Mouse (Mus musculus) forebrain, embryonic 14.5 days (tissue): ENCODE data around the gene Fnip1. TPM values are rescaled to one million over a fixed set of nuclear protein-coding genes. Genes with fewer than 3 reads are reported as not detected.

Experiments
- ATAC-seq: fragments of 200-750 bp; cut with Nextera tagmentation; 2 replicates; pipeline ENCODE4 v1.8.0; 2017; ENCODE audit warnings: mild to moderate bottlenecking, moderate library complexity
- DNase-seq: peaks from one replicate; pipeline ENCODE4 v3.0.0-alpha.2; 2015; ENCODE audit warnings: low spot score
- H3K27ac ChIP-seq: fragments of 300-500 bp; sonication (generic); 2 replicates; pipeline ENCODE4 v1.5.1; 2014; ENCODE audit warnings: low read depth, mild to moderate bottlenecking, control low read depth, low read length, moderate library complexity
- H3K27me3 ChIP-seq: fragments of 300-500 bp; sonication (generic); replicated peaks from 2 replicates; pipeline ENCODE4 v1.6.1; 2014; ENCODE audit warnings: low read length, control low read depth, mixed read lengths; ENCODE audit not compliant: control insufficient read depth, insufficient read depth
- H3K36me3 ChIP-seq: fragments of 300-500 bp; sonication (generic); 2 replicates; pipeline ENCODE4 v1.6.1; 2014; ENCODE audit warnings: low read length, control low read depth; ENCODE audit not compliant: control insufficient read depth, insufficient read depth
- H3K4me1 ChIP-seq: fragments of 300-500 bp; sonication (generic); 2 replicates; pipeline ENCODE4 v1.6.1; 2014; ENCODE audit warnings: antibody characterized with exemption, low read length, control low read depth; ENCODE audit not compliant: control insufficient read depth, insufficient read depth
- H3K4me2 ChIP-seq: fragments of 300-500 bp; sonication (generic); 2 replicates; pipeline ENCODE4 v1.6.1; 2014; ENCODE audit warnings: mild to moderate bottlenecking, control low read depth, low read length
- H3K4me3 ChIP-seq: fragments of 300-500 bp; sonication (generic); 2 replicates; pipeline ENCODE4 v1.5.1; 2014; ENCODE audit warnings: low read depth, low read length, control low read depth
- H3K9ac ChIP-seq: fragments of 300-500 bp; sonication (generic); 2 replicates; pipeline ENCODE4 v1.6.1; 2014; ENCODE audit warnings: mild to moderate bottlenecking, low read length, control low read depth, moderate library complexity
- H3K9me3 ChIP-seq: fragments of 300-500 bp; sonication (generic); replicated peaks from 2 replicates; pipeline ENCODE4 v1.6.1; 2016; ENCODE audit warnings: low read length, control low read depth, mixed read lengths; ENCODE audit not compliant: control insufficient read depth
- WGBS: fragments of 180-500 bp; shearing (Covaris S2); extraction: QIAGEN DNeasy Blood & Tissue Kit; methylation state at CpG from one replicate; pipeline ENCODE4 v1.1.7; 2014; 5-methylcytosine and 5-hydroxymethylcytosine counted together
- polyA plus RNA-seq: library from polyadenylated mRNA; unstranded; fragments of >200 nt; fragmentation: Nextera tagmentation; extraction: Ambion mirVana; gene quantifications from 2 replicates; pipeline ENCODE4 v1.2.1, GENCODE M21; 2014

Gene Fnip1
- polyA plus RNA-seq, 1 experiment from 2014 or later = 13.0 TPM

DNA sequence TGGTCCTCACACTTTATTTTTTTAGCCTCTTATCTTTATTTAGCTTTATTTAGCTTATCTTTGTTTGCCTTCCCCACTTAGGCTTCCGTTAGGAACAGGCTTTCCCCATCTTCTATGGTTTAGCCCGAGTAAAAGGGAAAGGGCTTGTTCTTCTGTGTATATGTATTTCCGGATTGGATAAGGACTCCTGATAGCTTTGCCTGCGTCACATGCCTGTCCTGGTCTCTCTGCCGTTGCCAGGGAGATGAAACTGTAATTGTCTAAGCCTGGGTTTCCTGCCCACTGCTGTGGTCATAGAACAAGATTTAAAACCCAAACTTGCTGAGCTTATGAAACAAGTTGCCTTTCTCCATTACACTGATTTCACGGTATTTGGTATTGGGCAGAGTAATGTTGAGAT lies 25.0 kb upstream of the Fnip1 start:
- no peaks in the 10 kb centered on the region for H3K4me1 ChIP-seq
- no peak overlapping the region for H3K9ac ChIP-seq
- H3K27ac ChIP-seq = no peak overlapping the region
- ATAC-seq (no peak; the same call in 1 of the 2 replicates), DNase-seq (peak; percentile 29)
- H3K27me3 ChIP-seq = no peaks in the 10 kb centered on the region
- no peak overlapping the region for H3K4me2 ChIP-seq
- H3K9me3 ChIP-seq = no peaks in the 10 kb centered on the region
- H3K36me3 ChIP-seq = no peaks in the 10 kb centered on the region
- WGBS = 51% methylated on average over 6 of the region's 6 CpGs
- no peak overlapping the region for H3K4me3 ChIP-seq

DNA sequence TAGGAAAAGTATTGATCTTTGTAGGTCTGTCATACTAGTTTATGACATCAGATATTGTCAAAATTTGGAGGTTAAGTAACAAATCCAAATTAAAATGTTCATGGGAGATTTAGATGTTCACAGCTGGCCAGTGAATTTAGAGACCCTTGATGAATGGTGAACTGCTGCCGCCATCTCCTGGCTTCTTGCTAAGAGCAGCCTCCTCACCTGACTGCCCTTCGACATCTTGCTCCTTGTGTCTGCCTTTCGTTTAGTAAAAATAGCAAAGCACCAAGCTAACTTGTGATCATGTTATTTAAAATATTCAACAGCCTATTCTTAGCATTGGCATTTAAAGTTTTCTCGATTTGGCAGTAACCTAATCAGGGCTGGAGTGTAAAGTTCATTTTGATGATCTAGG lies 15.0 kb upstream of the Fnip1 start:
- DNase-seq (no peak), ATAC-seq (no peak)
- Histone ChIP-seq H3K4me3 (no peak overlapping the region), H3K9me3 (no peaks in the 10 kb centered on the region), H3K36me3 (no peaks in the 10 kb centered on the region), H3K4me2 (no peak overlapping the region), H3K27me3 (no peaks in the 10 kb centered on the region), H3K9ac (no peak overlapping the region), H3K27ac (no peak overlapping the region), H3K4me1 (no peaks in the 10 kb centered on the region)
- WGBS = 85% methylated on average over 4 of the region's 4 CpGs

DNA sequence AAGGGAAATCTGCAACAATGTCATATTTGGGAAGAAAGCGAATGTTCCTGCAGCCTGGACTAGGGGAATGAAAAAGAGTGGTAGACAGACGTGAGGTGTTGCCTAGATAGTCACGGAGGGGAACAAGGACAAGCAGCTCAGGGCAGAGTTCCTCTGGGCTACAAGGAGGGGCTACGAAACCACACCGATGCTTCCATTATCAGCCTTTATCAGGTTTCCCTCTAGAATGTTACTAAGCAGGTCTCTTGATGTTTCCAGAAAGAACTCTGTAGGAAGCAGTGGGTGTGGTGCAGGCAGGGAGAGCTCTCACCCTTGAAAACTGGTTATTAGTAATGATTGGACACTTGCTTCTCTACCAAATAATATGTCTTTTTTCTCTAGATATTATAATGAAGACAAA lies 11.7 kb upstream of the Fnip1 start:
- WGBS = 82% methylated on average over 5 of the region's 5 CpGs

DNA sequence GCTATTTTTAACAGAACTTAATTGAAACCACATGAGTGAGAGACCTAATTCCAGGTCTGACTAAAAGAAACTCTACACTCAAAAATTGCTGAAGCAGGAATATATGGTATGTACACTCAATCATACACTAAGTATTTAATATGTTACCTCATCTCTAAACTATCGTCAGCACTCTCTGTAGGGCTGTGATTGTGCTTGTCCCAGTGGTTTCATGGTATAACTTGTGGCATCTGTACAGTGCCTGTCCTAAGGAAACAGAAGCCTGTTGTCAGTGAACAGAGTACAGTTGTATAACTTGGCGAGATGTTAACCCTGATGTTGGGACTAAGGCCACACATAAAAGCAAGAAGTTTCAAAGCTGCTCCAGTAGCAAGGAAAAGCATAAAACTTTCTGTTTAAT lies 10.9 kb upstream of the Fnip1 start:
- Histone ChIP-seq H3K4me3 (no peak overlapping the region), H3K4me1 (no peaks in the 10 kb centered on the region), H3K36me3 (no peaks in the 10 kb centered on the region), H3K27me3 (no peaks in the 10 kb centered on the region), H3K27ac (no peak overlapping the region), H3K9me3 (no peaks in the 10 kb centered on the region), H3K4me2 (no peak overlapping the region), H3K9ac (no peak overlapping the region)
- ATAC-seq = no peak
- no peak for DNase-seq
- WGBS = 71% methylated on average over 2 of the region's 2 CpGs

More for the DNA sequence above, 11.7 kb upstream of the Fnip1 start:
- H3K27ac ChIP-seq = no peak overlapping the region
- no peak overlapping the region for H3K4me2 ChIP-seq
- DNase-seq (no peak), ATAC-seq (no peak)
- H3K36me3 ChIP-seq = no peaks in the 10 kb centered on the region
- H3K4me1 ChIP-seq = no peaks in the 10 kb centered on the region
- no peaks in the 10 kb centered on the region for H3K27me3 ChIP-seq
- H3K9me3 ChIP-seq = no peaks in the 10 kb centered on the region
- H3K4me3 ChIP-seq = no peak overlapping the region
- H3K9ac ChIP-seq = no peak overlapping the region

DNA sequence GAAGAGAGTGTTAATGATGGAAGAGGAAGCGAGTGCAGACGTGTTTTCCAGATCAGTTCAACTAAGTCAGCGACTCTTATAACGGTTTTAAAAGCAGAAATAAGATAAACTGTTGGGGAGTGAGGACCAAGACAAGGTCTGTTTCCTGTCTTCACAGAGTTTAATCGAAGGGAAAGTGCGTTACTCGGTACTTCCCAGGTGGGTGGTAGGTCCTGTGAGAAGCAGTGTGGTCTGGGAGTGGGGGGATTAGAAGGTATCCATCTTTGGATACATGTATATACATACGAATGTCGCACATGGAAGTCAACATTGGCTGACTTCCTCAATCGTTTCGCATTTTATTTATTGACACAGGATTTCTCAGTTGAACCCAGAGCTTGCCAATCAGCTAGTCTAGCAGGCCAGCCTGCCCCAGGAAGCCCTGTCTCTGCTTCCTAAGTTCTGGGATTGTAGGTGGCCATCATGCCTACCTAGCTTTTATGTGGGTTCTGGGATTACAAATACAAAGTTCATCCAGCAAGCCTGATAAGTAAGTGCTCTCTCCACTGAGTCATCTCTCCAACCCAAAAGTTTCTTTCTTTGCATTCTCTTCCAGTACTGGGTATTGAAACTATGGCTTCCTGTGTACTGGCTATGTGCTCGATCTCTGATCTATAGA lies 10.2 kb upstream of the Fnip1 start:
- no peak overlapping the region for H3K9ac ChIP-seq
- no peak overlapping the region for H3K4me2 ChIP-seq
- no peak for ATAC-seq
- no peaks in the 10 kb centered on the region for H3K9me3 ChIP-seq
- H3K4me1 ChIP-seq = no peaks in the 10 kb centered on the region
- H3K4me3 ChIP-seq = no peak overlapping the region
- no peak for DNase-seq
- WGBS = 88% methylated on average over 12 of the region's 12 CpGs
- no peaks in the 10 kb centered on the region for H3K36me3 ChIP-seq
- H3K27me3 ChIP-seq = no peaks in the 10 kb centered on the region
- H3K27ac ChIP-seq = no peak overlapping the region

DNA sequence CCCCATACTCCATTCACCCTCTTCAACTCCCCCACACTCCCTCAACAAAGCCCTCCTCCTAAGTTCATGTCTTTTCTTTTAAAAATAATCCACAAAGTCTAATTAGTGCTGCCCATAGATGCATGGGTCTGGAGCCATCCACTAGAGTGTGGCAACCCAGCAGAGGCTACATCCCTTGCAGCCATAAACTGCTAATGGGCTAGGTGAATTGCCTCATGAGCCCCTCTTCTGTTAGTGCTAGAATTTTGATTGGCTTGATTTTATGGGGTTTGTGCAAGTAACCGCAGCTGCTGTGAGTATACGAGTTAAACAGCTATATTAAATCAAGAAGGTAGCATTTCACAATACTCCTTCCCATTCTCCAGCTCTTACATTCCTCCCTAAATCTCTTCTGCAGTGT lies 8.8 kb upstream of the Fnip1 start:
- no peaks in the 10 kb centered on the region for H3K9me3 ChIP-seq
- H3K4me3 ChIP-seq = no peak overlapping the region
- no peak overlapping the region for H3K27ac ChIP-seq
- ATAC-seq (no peak), DNase-seq (no peak)
- H3K27me3 ChIP-seq = no peaks in the 10 kb centered on the region
- no peak overlapping the region for H3K9ac ChIP-seq
- 89% methylated on average over 2 of the region's 2 CpGs for WGBS
- no peaks in the 10 kb centered on the region for H3K36me3 ChIP-seq
- no peaks in the 10 kb centered on the region for H3K4me1 ChIP-seq
- H3K4me2 ChIP-seq = no peak overlapping the region

DNA sequence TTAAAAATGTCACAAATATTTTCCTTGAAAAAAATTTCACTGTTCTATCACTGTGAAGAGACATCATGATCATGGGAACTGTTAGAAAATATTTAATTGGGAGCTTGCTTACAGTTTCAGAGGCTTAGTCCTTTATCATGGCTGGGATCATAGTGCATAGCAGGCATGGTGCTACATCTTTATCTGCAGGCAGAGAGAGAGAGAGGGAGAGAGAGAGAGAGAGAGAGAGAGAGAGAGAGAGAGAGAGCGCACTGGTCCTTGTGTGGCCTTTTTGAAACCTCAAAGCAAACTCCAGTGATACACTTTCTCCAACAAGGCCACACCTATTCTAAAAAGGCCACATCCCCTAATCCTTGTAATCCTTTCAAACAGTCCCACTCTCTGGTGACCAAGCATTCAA lies 2.2 kb upstream of the Fnip1 start:
- H3K36me3 ChIP-seq = no peaks in the 10 kb centered on the region
- peaks cover 16% of the 10 kb centered on the region for H3K4me1 ChIP-seq
- no peak for ATAC-seq
- DNase-seq = no peak
- H3K4me3 ChIP-seq = no peak overlapping the region
- WGBS = 100% methylated on average over 1 of the region's 1 CpGs
- H3K9ac ChIP-seq = no peak overlapping the region
- H3K4me2 ChIP-seq = no peak overlapping the region
- no peak overlapping the region for H3K27ac ChIP-seq
- H3K9me3 ChIP-seq = no peaks in the 10 kb centered on the region
- H3K27me3 ChIP-seq = no peaks in the 10 kb centered on the region

DNA sequence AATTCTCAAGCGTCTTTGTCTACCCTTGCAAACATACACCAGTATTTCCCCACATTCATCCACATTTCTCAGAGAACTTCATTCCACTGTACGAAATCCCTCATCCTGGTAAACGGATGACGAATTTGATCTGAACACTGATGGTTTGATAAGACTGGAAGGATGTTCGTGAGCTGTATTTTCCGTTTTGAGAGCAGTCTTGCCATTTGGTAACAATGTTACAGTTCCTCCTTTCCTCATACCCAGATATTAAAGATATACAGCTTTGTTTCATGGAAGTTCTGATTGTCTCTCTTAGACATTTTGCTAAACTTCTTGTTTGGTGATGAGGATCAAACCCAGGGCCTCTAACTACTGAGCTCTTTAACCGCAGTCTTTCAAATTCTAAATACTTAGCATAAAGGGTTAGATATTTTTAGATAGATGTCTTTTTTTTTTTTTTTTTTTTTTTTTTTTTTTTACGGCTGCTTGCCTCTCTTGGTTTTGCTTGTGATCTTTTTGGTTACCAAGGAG lies 633 bp upstream of the Fnip1 start:
- Histone ChIP-seq H3K27me3 (no peaks in the 10 kb centered on the region), H3K4me2 (peak overlapping the region; percentile 40), H3K4me1 (peaks cover 16% of the 10 kb centered on the region), H3K9me3 (no peaks in the 10 kb centered on the region), H3K4me3 (peak overlapping the region; percentile 92), H3K27ac (no peak overlapping the region), H3K9ac (peak overlapping the region; percentile 64), H3K36me3 (no peaks in the 10 kb centered on the region)
- DNase-seq = no peak
- no peak for ATAC-seq
- WGBS = 65% methylated on average over 8 of the region's 8 CpGs

DNA sequence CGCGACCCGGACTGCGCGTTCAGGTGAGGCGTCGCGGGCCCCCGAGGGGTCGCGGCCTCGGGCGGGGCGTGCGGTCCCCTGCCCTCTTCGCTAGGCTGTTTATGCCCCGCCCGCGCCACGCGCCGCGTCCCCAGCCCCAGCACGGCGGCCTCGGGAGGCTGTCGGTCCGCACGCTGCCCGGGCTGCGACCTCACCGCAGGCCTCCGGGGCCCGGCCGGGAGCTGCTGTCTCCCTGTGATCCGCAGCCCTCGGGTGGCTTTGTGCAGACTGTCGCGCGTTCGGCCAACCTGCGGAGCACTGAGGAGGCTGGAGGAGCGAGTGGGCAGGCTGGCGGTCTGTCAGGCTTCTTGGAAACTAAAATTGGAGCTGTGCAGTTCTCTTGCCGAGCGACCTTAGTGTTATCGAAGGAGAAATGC lies 375 bp downstream of the Fnip1 start:
- Histone ChIP-seq H3K27me3 (no peaks in the 10 kb centered on the region), H3K4me1 (peaks cover 16% of the 10 kb centered on the region), H3K4me2 (peak overlapping the region; percentile 71), H3K9me3 (no peaks in the 10 kb centered on the region), H3K27ac (peak overlapping the region; percentile 68), H3K9ac (peak overlapping the region; percentile 90), H3K4me3 (peak overlapping the region; percentile 92), H3K36me3 (no peaks in the 10 kb centered on the region)
- ATAC-seq (peak; percentile 80), DNase-seq (peak; percentile 41)
- WGBS = under 1% methylated on average over 47 of the region's 47 CpGs
